Mouse (Mus musculus) spleen, adult 2 months (tissue): ENCODE results near the gene Hrasls5.

ENCODE experiments used
- CTCF ChIP-seq: fragments of 200-500 bp; IDR thresholded peaks from 2 replicates; pipeline ENCODE4 v1.5.1; 2011; ENCODE audit warnings: mild to moderate bottlenecking, inconsistent platforms; ENCODE audit not compliant: insufficient read depth, insufficient read length, insufficient replicate concordance; ENCODE audit errors: extremely low read depth
- POLR2A ChIP-seq: fragments of 200-500 bp; IDR thresholded peaks from 2 replicates; pipeline ENCODE4 v1.6.1; 2011; ENCODE audit warnings: low read depth, low read length, inconsistent platforms

DNA sequence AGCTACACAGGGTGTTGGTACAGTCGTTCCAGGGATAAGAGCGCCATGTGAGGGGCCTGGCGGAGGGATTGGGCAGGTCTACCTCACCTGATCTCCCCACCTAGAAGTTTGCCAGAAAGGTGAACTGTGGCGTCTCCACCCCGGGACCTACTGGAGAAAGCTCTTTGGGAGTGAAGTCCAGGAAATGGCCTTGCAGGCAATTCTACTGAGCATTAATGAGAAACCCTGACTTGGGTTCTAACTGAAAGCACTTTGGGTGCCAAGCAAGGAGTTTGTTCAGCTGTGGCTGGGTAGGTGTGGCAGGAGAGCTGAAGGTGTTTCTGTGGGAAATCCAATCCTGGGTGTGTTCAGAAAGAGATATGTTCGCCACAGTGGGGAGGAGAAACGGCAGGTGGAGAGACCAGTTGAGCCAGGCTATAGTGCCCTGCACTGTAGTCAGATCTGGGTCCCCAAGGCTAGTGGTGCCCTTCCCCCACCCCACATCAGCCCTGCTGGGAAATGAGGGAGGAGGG is 4.6 kb upstream of the Hrasls5 start:
- TF ChIP-seq CTCF: no peak
- TF ChIP-seq POLR2A: no peak
